Mouse (Mus musculus) heart, embryonic 13.5 days (tissue): Measurements from ENCODE around the gene Drg1. TPM values are rescaled to one million over a fixed set of nuclear protein-coding genes. Genes with fewer than 3 reads are reported as not detected.

ENCODE experiments used
- ATAC-seq: fragments of 200-750 bp; cut with Nextera tagmentation; 2 replicates; pipeline ENCODE4 v1.8.0; 2017; ENCODE audit warnings: moderate TSS enrichment; ENCODE audit not compliant: insufficient number of reproducible peaks, low FRiP score, low TSS enrichment; ENCODE audit errors: extremely low read depth
- H3K27ac ChIP-seq: fragments of 300-500 bp; sonication (generic); replicated peaks from 2 replicates; pipeline ENCODE4 v1.5.1; 2015; ENCODE audit warnings: moderate library complexity, mild to moderate bottlenecking, inconsistent platforms
- H3K27me3 ChIP-seq: fragments of 300-500 bp; sonication (generic); replicated peaks from 2 replicates; pipeline ENCODE4 v1.6.1; 2015; ENCODE audit warnings: mild to moderate bottlenecking, inconsistent platforms
- H3K36me3 ChIP-seq: fragments of 300-500 bp; sonication (generic); 2 replicates; pipeline ENCODE4 v1.6.1; 2015; ENCODE audit warnings: mild to moderate bottlenecking, inconsistent platforms
- H3K4me1 ChIP-seq: fragments of 300-500 bp; sonication (generic); 2 replicates; pipeline ENCODE4 v1.6.1; 2015; ENCODE audit warnings: inconsistent platforms
- H3K4me2 ChIP-seq: fragments of 300-500 bp; sonication (generic); 2 replicates; pipeline ENCODE4 v1.6.1; 2015; ENCODE audit warnings: inconsistent platforms, mild to moderate bottlenecking, moderate library complexity
- H3K4me3 ChIP-seq: fragments of 300-500 bp; sonication (generic); 2 replicates; pipeline ENCODE4 v1.5.1; 2015; ENCODE audit warnings: moderate library complexity, mild to moderate bottlenecking, inconsistent platforms
- H3K9ac ChIP-seq: fragments of 300-500 bp; sonication (generic); 2 replicates; pipeline ENCODE4 v1.6.1; 2015; ENCODE audit warnings: inconsistent platforms, mild to moderate bottlenecking, moderate library complexity
- H3K9me3 ChIP-seq: fragments of 300-500 bp; sonication (generic); 2 replicates; pipeline ENCODE4 v1.6.1; 2016; ENCODE audit warnings: inconsistent platforms
- WGBS: fragments of 180-500 bp; shearing (Covaris S2); methylation state at CpG from one replicate; pipeline ENCODE4 v1.1.7; 2015; ENCODE audit warnings: mixed read lengths; 5-methylcytosine and 5-hydroxymethylcytosine counted together
- polyA plus RNA-seq: library from polyadenylated mRNA; unstranded; fragments of >200 nt; fragmentation: Nextera tagmentation; extraction: Ambion mirVana; gene quantifications from 2 replicates; pipeline ENCODE4 v1.2.1, GENCODE M21; 2015

Drg1 gene
- polyA plus RNA-seq, 1 experiment from 2014 or later = 159 TPM

DNA sequence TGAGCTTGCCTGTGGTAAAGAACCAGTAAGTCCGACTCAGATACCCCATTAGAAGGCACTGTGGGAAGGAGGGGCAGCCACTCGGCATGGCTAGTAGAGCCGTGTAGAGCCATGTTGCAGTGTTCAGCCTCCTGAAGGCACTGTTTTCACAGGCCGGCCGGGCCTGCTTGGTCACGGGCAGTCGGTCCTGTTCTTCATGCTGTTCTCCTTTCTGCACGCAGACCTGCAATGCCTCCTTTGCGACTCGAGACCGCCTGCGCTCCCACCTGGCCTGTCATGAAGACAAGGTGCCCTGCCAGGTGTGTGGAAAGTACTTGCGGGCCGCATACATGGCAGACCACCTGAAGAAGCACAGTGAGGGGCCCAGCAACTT lies 32.6 kb upstream of the Drg1 start:
- Histone ChIP-seq H3K27ac (no peak overlapping the region), H3K36me3 (peaks cover 100% of the 10 kb centered on the region), H3K9ac (no peak overlapping the region), H3K4me3 (no peak overlapping the region), H3K9me3 (no peaks in the 10 kb centered on the region), H3K27me3 (no peaks in the 10 kb centered on the region), H3K4me2 (no peak overlapping the region), H3K4me1 (peaks cover 57% of the 10 kb centered on the region)
- 89% methylated on average over 14 of the region's 14 CpGs for WGBS
- ATAC-seq = no peak

DNA sequence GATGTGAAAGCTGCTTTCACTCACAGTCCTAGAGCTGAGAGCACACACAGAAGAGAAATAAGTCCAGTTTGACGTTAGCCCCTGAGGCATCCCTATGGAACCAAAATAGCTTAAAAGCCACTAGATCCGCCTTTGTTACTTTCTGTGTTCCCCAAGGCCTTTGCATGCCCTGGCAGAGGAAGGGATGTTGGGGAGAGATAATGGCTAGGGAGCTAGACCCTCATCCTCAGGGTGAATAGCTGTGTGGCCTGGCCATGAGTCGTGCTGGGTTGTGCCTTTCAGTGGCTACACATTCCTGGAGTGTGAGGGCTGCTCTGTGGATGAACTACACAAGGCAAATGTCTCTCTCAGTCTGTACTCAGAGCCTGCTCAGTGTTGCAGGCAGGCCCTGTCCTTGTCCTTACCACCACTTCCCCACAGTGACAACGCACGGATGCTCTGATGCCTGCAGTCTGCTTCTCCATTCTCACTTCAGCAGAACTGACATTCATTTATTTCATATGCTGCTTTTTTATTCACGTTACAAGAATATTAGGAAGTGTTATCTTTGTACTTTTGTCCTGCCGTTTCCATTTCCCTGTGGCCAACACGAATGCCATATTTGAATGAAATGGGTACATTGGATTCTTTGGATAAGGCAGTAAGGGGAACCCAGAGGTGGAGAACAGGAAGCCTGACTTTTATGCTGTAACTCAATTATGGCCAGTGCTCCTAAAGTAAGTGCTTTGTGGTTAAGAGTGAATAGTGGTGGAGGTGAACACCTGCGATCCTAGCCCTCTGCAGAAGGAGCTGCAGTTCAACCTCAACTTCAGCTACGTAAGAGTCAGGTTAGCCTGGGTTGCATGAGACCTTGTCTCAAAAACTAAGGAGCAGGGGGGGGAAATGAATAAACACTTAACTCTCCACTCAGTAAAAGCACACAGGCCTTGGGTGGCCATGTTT lies 31.9 kb upstream of the Drg1 start:
- peak overlapping the region; percentile 21; the same call in 1 of the 2 replicates for H3K9ac ChIP-seq
- peaks cover 100% of the 10 kb centered on the region for H3K36me3 ChIP-seq
- H3K4me3 ChIP-seq = no peak overlapping the region
- H3K27ac ChIP-seq = no peak overlapping the region
- ATAC-seq = no peak
- no peak overlapping the region for H3K4me2 ChIP-seq
- no peaks in the 10 kb centered on the region for H3K9me3 ChIP-seq
- WGBS = 77% methylated on average over 10 of the region's 10 CpGs
- H3K27me3 ChIP-seq = no peaks in the 10 kb centered on the region
- peaks cover 61% of the 10 kb centered on the region for H3K4me1 ChIP-seq

DNA sequence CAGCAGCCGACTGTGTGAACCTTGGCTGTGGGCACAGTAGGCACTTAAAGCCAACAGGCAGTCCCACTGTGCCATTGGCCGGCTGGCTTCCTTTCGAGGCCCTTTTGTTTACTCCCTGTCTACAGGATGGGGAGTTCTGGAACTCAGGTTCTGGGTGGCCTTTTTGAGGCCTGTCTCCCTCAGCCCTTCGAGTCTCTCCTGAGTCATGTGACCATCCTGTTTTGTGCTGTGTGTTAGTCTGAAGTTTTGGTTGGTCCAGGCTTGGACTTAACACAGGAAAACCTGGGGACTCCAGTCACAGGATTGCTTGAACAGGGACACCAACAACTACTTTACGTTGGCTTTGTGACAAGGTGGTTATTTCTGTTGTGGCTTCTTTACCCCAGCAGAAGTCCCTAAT lies 29.8 kb upstream of the Drg1 start:
- H3K27me3 ChIP-seq = no peaks in the 10 kb centered on the region
- H3K36me3 ChIP-seq = peaks cover 85% of the 10 kb centered on the region
- no peak for ATAC-seq
- H3K4me2 ChIP-seq = no peak overlapping the region
- peaks cover 67% of the 10 kb centered on the region for H3K4me1 ChIP-seq
- 68% methylated on average over 5 of the region's 5 CpGs for WGBS
- no peak overlapping the region for H3K27ac ChIP-seq
- H3K9me3 ChIP-seq = no peaks in the 10 kb centered on the region
- no peak overlapping the region for H3K4me3 ChIP-seq
- no peak overlapping the region for H3K9ac ChIP-seq

DNA sequence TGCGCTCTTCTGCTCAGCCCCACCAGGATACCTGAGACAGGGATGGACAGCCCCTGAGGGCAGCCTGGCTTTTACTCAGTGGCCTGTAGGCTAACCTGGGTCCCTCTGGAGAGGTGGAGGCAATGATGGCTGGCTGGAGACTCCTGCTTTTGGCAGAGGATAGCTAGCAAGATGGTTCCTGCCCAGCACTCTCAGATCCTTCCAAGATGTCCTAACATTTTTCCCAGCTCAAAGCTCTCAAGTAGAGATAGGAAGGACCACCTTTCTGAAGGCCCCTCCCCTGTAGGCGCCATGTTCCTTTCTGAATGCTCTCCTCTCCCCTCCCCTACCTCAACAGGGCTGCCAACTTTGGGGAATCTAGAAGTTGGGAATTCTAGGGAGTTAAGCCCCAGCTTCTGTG lies 28.4 kb upstream of the Drg1 start:
- no peak overlapping the region for H3K9ac ChIP-seq
- H3K27ac ChIP-seq = no peak overlapping the region
- 86% methylated on average over 2 of the region's 2 CpGs for WGBS
- H3K36me3 ChIP-seq = peaks cover 72% of the 10 kb centered on the region
- peaks cover 71% of the 10 kb centered on the region for H3K4me1 ChIP-seq
- H3K4me3 ChIP-seq = no peak overlapping the region
- no peak for ATAC-seq
- H3K9me3 ChIP-seq = no peaks in the 10 kb centered on the region
- H3K27me3 ChIP-seq = no peaks in the 10 kb centered on the region
- H3K4me2 ChIP-seq = no peak overlapping the region

DNA sequence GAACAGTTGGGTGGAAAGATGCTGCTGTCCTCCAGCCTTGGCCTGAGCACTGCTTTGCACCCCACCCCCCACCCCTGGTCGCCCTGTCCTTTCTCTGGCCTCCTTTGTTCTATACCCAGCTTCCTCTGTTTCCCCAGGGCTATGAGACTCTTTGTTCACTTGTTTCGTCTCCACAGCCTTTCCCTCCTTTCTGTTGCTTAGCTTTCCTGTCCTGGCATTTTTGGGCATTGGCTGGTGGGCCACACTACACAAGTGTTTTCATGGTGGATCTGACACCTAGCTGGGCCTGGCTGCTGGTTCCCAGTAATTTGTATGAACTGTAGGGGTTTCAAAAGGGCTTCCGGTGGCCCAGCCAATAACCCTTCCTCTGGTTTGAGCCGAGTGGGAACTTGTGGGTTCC lies 27.1 kb upstream of the Drg1 start:
- H3K27me3 ChIP-seq = no peaks in the 10 kb centered on the region
- no peak for ATAC-seq

DNA sequence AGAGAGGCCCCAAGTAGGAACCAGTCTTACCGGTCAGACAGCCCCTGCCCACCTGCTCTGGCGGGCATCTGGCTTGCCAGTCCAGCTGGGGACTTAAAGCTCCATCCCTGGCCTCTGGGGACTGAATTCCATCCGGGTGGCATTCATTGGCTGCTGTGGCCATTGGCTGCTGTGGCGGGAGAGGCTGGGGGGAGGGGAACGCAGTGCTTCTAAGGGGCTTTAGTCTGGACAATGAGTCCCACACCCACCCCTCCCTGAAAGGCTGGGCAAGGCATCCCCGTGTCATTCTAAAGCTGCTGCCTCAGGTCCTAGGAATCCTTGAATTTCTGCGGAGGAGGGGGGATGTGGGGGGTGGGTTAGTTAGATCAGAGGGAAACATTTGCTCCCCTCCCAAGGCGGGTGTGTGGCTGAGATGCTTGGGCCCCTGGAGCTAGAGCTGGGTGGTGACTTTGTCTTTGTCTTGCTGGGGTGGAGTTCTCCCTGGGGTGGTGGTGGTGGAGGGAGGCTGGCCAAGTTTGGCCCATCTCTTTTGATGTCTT lies 26.6 kb upstream of the Drg1 start:
- H3K9ac ChIP-seq = peak overlapping the region; percentile 98
- whole genome bisulfite sequencing = 1% methylated on average over 8 of the region's 8 CpGs
- H3K4me2 ChIP-seq = peak overlapping the region; percentile 99
- ATAC-seq = no peak
- peaks cover 53% of the 10 kb centered on the region for H3K36me3 ChIP-seq
- H3K9me3 ChIP-seq = no peaks in the 10 kb centered on the region
- no peaks in the 10 kb centered on the region for H3K27me3 ChIP-seq
- H3K4me3 ChIP-seq = peak overlapping the region; percentile 69
- peak overlapping the region; percentile 100 for H3K27ac ChIP-seq
- peaks cover 73% of the 10 kb centered on the region for H3K4me1 ChIP-seq

More for the DNA sequence above, 27.1 kb upstream of the Drg1 start:
- peak overlapping the region; percentile 69 for H3K4me3 ChIP-seq
- H3K27ac ChIP-seq = peak overlapping the region; percentile 100; the same call in 1 of the 2 replicates
- H3K9me3 ChIP-seq = no peaks in the 10 kb centered on the region
- WGBS = 53% methylated on average over 4 of the region's 4 CpGs
- H3K9ac ChIP-seq = peak overlapping the region; percentile 98
- H3K36me3 ChIP-seq = peaks cover 59% of the 10 kb centered on the region
- peaks cover 71% of the 10 kb centered on the region for H3K4me1 ChIP-seq
- peak overlapping the region; percentile 99 for H3K4me2 ChIP-seq

DNA sequence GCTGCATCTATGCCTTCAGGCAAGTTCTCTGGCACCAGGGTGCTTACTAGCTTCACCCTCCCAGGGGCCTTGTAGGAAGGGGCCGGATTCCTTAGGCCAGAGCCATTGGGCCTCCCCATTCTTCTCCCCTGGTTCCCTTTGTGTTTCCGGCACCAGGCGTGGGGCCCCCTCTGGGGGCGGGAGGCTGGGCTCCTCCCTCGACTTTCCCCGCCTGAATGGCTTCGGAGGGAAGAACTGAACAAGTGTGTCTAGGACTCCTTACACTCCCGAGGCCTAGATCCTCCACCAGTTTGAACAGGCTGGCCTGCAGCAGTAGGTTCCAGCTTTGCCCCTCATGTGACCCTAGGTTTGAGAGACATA lies 25.8 kb upstream of the Drg1 start:
- 0% methylated on average over 8 of the region's 8 CpGs for WGBS
- no peak for ATAC-seq
- H3K27me3 ChIP-seq = no peaks in the 10 kb centered on the region

DNA sequence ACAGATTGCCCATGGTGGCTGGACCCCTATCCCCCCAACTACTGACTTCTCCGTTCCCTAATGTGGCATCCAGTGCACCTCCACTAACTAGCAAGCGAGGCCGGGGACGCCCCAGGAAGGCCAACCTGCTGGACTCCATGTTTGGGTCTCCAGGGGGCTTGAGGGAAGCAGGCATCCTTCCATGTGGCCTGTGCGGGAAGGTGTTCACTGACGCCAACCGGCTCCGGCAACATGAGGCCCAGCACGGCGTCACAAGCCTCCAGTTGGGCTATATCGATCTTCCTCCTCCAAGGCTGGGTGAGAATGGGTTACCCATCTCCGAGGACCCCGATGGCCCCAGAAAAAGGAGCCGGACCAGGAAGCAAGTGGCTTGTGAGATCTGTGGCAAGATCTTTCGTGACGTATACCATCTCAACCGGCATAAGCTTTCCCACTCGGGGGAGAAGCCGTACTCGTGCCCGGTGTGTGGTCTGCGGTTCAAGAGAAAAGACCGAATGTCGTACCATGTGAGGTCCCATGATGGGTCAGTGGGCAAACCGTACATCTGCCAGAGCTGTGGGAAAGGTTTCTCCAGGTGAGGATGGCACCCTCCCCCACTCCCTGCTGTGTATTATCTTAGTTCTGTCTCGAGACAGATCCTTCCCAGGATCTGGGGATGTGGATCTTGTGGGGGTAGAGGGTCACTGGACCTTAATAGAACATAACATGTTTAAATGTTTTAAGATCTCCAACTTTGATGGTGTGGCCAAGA lies 25.3 kb upstream of the Drg1 start:
- no peaks in the 10 kb centered on the region for H3K27me3 ChIP-seq
- ATAC-seq = no peak
- peak overlapping the region; percentile 69 for H3K4me3 ChIP-seq
- peaks cover 40% of the 10 kb centered on the region for H3K36me3 ChIP-seq
- WGBS = 2% methylated on average over 26 of the region's 26 CpGs
- peak overlapping the region; percentile 99 for H3K4me2 ChIP-seq
- peak overlapping the region; percentile 100 for H3K27ac ChIP-seq
- no peaks in the 10 kb centered on the region for H3K9me3 ChIP-seq
- peaks cover 64% of the 10 kb centered on the region for H3K4me1 ChIP-seq
- peak overlapping the region; percentile 98 for H3K9ac ChIP-seq

More for the DNA sequence above, 25.8 kb upstream of the Drg1 start:
- Histone ChIP-seq H3K9me3 (no peaks in the 10 kb centered on the region), H3K27ac (peak overlapping the region; percentile 100), H3K9ac (peak overlapping the region; percentile 98), H3K4me2 (peak overlapping the region; percentile 99), H3K36me3 (peaks cover 46% of the 10 kb centered on the region), H3K4me1 (peaks cover 70% of the 10 kb centered on the region), H3K4me3 (peak overlapping the region; percentile 69)

DNA sequence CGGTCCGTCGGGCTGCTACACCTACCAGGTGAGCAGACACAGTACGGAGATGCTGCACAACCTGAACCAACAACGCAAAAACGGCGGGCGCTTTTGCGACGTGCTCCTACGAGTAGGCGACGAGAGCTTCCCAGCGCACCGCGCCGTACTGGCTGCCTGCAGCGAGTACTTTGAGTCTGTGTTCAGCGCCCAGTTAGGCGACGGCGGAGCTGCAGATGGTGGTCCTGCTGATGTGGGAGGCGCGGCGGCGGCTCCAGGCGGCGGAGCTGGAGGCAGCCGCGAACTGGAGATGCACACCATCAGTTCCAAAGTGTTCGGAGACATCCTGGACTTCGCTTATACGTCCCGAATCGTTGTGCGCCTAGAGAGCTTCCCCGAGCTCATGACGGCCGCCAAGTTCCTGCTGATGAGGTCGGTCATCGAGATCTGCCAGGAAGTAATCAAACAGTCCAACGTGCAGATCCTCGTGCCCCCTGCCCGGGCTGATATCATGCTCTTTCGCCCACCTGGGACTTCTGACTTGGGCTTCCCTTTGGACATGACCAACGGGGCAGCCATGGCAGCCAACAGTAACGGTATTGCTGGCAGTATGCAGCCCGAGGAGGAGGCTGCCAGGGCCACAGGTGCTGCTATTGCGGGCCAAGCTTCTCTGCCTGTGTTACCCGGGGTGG lies 24.6 kb upstream of the Drg1 start:
- H3K9ac ChIP-seq = peak overlapping the region; percentile 98
- H3K4me3 ChIP-seq = peak overlapping the region; percentile 69
- under 1% methylated on average over 50 of the region's 50 CpGs for WGBS
- H3K27me3 ChIP-seq = no peaks in the 10 kb centered on the region
- ATAC-seq = no peak
- H3K9me3 ChIP-seq = no peaks in the 10 kb centered on the region
- peaks cover 57% of the 10 kb centered on the region for H3K4me1 ChIP-seq
- peak overlapping the region; percentile 100 for H3K27ac ChIP-seq
- peak overlapping the region; percentile 99 for H3K4me2 ChIP-seq
- peaks cover 33% of the 10 kb centered on the region for H3K36me3 ChIP-seq

DNA sequence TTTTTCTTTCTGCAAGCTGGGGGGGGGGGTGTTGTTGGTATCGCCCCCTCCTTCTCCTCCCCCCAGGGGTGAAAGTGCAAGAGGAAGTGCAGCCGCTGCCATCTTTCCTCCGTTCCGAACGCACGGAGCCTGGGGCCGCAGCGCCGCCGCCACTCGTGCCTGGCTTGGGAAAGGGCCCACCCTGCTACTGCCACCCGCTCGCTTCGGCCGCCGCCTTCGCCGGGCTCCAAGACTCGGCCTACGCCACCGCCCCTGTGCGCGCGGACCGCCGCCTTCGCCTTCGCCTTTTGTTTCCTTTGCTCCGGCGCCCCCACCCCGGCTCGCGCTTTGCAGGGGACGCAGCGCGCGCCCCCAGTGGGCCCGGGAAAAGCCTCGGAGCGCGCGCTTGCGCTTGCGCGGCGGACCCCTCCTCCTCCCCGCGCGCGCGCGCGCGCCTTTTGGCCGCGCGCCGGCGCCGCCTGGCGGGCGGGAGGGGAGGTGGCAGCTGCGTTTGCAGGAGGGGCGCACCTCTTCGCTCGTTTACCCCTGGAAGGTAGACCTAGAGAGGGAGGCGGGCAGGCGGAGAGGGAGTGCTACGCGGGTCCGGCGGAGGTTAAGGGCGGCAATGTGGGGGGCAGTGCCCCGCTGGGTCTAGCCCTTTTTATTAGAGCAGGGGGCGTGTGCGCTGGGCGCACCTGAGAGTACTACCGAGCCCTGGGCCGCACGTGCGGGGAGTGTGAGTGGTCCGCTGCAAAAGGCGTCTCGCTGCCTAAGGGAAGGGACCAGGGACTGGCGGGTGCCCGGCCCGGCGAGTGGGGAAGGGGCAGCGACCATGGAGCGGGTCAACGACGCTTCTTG lies 23.8 kb upstream of the Drg1 start:
- Histone ChIP-seq H3K4me2 (peak overlapping the region; percentile 99), H3K27me3 (no peaks in the 10 kb centered on the region), H3K9ac (peak overlapping the region; percentile 98), H3K36me3 (peaks cover 26% of the 10 kb centered on the region), H3K27ac (peak overlapping the region; percentile 100), H3K4me3 (peak overlapping the region; percentile 69), H3K9me3 (no peaks in the 10 kb centered on the region), H3K4me1 (peaks cover 50% of the 10 kb centered on the region)
- peak; percentile 55 for ATAC-seq
- under 1% methylated on average over 76 of the region's 92 CpGs for WGBS
